Mouse (Mus musculus): ENCODE results near the gene Dhx9. TPM values are rescaled to one million over a fixed set of nuclear protein-coding genes. Genes with fewer than 3 reads are reported as not detected.
"Not testable (repeated sequence)": the region's sequence is repeated elsewhere in the genome, so short reads cannot be mapped to it uniquely, and the experiment has no call there.

Dhx9 gene
- polyA plus RNA-seq (2012; rRNA removed): 46.6 and 51.1 TPM in 2 replicates

DNA sequence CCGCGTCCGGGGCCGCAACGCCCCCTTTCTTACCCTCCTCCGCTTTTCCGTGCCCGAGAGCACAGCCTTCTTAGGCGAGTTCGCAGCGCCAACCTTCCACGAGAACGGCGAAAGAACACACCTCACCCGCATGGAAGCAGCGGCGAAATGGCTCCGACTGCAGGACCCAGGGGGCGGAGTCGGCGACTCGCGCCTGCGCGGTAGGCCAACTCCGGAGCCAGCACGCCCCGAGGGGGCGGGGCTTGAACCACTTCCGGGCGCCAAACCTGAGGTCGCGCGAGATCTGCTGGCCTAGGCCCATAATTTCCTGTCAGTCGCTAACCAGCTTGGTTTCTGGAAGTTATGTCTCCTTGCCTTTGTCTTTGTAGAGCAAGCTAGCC lies at the start of gene Dhx9:
TSS of gene Dhx9 (minus strand) at position 161 of the 380 bp plus-strand sequence.
- DNase-seq (ENCODE audit: low spot score): peak; percentile 99

GRCm38 (mm10) chr1:153535611-153536010 lies 48.2 kb upstream of the Dhx9 start:
- DNase-seq (ENCODE audit: low spot score): no peak

DNA sequence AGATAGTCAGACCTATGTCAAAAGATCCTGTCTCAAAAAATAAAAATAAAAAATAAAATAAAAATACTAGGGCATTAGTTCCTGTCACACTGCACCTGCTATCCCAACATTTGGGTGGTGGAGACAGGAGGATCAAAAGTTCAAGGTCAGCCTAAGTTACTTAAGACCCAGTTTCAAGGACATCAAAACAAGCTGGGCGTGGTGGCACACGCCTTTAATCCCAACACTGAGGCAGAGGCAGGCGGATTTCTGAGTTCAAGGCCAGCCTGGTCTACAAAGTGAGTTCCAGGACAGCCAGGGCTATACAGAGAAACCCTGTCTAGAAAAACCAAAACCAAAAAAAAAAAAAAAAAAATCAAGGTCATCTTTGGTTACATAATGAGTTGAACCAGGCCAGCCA lies 45.4 kb upstream of the Dhx9 start:
- not testable (repeated sequence) for DNase-seq (ENCODE audit: low spot score)

- DNase-seq (ENCODE audit: low spot score): no peak
Measured at GRCm38 (mm10) chr1:153532234-153532841, 44.9 kb upstream of the Dhx9 start.

- DNase-seq (ENCODE audit: low spot score): no peak
Measured at GRCm38 (mm10) chr1:153531677-153532233, 44.3 kb upstream of the Dhx9 start.

DNA sequence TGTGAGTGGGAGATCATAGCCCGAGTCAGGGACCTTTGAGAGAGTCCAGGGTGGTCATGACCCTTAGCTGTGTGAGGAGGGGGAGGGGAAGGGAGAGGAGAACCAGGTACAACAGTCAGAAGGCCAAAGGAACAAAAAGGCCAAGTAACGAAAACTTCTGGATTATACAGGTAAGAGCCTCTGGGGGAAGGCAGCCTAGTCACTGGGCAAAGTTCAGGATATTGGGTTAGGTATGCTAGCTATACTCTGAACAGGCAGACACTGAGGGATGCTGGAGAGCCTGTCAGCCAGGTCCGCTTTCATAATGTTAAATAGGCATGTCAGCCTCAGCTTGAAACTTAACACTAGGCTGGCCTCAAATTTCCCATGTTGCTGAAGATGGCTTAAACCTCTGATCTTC lies 34.7 kb upstream of the Dhx9 start:
- no peak for DNase-seq (ENCODE audit: low spot score)

- no peak for DNase-seq (ENCODE audit: low spot score)
Measured at GRCm38 (mm10) chr1:153515368-153515767, 27.9 kb upstream of the Dhx9 start.

DNA sequence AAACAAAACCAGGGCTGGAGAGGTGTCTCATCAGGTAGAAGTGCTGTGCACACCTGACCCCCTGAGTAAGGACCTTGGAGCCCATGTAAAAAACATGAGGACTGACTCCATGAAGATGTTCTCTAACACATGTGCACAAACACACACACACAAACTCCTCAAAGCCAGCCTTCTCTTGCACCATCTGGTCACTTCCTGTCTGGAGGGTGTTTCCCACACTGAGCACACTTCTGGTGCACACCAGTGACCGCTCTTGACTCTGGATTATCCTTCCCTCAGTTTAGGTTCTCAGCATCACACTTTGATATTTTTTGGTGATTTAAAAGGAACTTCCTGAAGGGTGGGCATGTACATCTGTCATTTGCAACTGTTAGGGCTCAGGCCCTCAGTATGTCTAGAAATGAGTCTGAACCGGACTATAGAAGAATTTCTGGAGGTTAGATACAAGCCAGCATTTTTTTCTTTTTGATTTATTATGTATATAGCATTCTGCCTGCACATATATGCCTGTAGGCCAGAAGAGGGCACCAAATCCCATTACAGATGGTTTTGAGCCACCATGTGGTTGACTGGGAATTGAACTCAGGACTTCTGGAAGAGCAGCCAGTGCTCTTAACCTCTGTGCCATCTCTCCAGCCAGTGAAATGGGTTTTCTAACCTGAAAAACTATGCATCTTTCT lies 23.0 kb upstream of the Dhx9 start:
- no peak for DNase-seq (ENCODE audit: low spot score)

DNA sequence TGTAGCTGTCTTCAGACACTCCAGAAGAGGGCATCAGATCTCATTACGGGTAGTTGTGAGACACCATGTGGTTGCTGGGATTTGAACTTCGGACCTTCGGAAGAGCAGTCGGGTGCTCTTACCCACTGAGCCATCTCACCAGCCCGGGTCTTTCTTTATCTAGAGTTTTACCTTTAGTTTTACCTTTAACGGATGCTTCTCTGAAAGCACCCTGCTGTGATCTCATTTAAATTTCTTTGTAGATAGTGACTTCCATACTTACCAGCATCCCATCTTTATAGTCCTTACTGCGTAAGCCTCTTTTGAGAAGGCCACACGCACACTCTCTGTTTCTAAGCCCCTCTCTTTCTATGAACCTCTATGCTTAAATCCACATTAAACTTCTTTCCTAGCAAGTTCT lies 22.1 kb upstream of the Dhx9 start:
- not testable (repeated sequence) for DNase-seq (ENCODE audit: low spot score)

DNA sequence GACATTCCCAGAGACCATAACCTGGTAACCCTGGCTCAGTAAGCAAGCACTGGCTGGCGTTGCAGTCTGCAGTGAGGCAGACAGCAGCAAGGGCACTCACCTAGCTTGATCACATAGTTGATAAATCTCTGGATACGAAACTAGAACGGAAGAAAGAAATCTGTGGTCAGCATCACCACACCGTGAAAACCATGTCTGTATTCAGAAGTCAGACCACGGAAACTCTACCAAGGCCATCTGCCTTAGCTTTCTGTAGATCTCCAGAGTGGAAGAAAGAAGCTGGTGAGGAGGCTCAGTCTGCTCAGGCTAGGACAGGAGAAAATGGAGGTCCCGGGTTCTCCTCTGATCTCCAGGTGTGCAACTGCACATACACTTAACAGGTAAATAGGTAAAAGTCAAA lies 21.6 kb upstream of the Dhx9 start:
- no peak for DNase-seq (ENCODE audit: low spot score)

DNA sequence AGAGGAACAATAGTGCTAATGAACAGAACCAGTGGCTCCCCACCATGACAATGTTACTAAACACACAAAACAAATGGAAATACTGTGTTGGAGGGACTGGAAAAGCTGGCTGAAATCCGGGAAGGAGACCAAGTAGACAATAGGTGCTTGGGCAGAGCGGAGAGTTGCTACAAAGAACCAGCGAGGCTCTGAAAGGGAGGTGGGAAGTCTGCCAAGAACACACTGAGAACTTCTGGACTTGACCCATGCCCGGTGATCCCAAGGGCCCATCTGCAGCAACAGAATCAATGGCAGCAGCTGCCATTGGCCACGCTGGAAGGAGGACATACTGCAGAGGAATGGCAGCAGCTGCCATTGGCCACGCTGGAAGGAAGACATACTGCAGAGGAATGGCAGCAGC lies 18.8 kb upstream of the Dhx9 start:
- DNase-seq (ENCODE audit: low spot score): no peak

GRCm38 (mm10) chr1:153501644-153502321 lies 14.3 kb upstream of the Dhx9 start:
- no peak for DNase-seq (ENCODE audit: low spot score)

GRCm38 (mm10) chr1:153500030-153500429 lies 12.6 kb upstream of the Dhx9 start:
- no peak for DNase-seq (ENCODE audit: low spot score)

- DNase-seq (ENCODE audit: low spot score): no peak
Measured at GRCm38 (mm10) chr1:153496030-153496429, 8.6 kb upstream of the Dhx9 start.

GRCm38 (mm10) chr1:153493931-153494330 lies 6.5 kb upstream of the Dhx9 start:
- no peak for DNase-seq (ENCODE audit: low spot score)

DNA sequence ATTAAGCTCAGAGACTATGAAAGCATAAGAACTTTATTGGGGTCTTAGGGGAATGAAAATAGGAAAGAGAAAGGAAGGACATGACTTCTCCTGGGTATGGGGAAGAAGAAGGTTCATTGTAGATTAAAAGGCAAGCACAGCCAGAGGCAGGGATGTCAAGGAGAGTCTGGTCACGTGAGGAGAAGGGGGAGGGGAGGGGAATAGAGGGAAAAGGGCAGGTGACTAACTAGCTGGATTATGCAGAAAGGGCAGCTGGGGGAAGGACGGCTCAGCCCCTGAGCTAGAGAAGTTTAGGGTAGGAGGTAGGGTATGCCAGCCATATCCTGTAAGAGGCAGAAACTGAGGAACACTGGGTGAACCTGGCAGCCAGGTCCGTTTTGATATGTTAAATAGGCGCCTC lies 5.9 kb upstream of the Dhx9 start:
- no peak for DNase-seq (ENCODE audit: low spot score)

- DNase-seq (ENCODE audit: low spot score): no peak
Measured at GRCm38 (mm10) chr1:153491822-153492221, 4.4 kb upstream of the Dhx9 start.

GRCm38 (mm10) chr1:153491345-153491744 lies 3.9 kb upstream of the Dhx9 start:
- DNase-seq (ENCODE audit: low spot score): no peak

- DNase-seq (ENCODE audit: low spot score): no peak
Measured at GRCm38 (mm10) chr1:153489963-153490362, 2.5 kb upstream of the Dhx9 start.

- DNase-seq (ENCODE audit: low spot score): no peak
Measured at GRCm38 (mm10) chr1:153489540-153489939, 2.1 kb upstream of the Dhx9 start.

DNA sequence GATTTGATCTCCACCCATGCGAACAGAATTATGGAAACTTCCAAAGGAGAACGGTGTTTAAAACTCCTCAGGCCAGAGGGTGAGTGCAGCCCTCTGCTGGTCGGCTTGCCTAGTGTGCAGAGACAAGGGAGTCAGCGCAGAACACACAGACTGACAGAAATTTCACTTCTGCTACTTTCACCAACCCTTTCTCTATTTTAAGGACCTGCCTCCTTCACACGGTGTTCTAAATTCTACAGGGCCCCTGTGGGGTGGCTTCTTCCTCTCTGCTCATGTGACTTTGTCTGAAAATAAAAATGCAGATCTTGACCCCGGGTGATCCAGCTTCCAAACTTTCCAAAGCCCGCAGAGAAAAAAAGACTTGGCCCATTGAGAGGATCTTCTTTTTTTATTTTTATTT lies 1.7 kb upstream of the Dhx9 start:
- DNase-seq (ENCODE audit: low spot score): no peak

DNA sequence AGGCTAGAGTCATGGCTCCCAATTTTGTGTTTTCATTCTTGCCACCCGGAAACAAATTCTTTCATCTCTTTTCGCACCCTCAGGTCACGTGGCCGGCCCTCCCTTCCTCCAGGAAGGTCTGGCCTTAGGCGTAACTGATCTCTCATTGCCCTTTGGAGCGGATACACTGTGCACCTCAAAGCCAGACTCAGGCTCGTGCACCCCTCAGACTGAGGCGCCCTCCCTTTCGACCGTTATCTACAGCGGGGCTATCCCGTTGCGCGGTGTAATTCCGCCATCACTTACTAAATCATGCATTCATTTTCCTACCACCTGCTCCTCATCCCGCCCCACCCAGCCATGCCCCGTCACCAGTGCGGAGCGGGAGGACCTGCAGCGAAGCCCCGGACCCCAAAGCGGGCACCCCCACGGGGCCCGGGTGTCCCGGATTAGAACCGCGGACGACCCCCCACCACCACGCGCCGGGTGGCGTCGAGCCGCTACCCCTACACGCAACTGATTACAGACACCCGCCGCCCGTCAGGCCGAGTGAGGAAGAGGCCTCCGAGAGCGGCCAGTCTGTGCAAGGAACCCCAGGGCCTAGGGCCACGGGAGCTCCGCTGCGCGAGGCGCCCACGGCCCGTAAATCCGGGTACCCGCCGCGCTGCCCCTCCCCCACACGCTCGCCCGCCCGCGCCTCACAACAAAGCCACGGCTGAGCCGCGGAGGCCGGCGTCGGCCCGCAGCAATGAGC lies 527 bp downstream of the Dhx9 start:
- DNase-seq (ENCODE audit: low spot score): no peak
